Mouse (Mus musculus) CH12.LX (cell line): ENCODE measurements around the gene Nubpl. TPM values are rescaled to one million over a fixed set of nuclear protein-coding genes. Genes with fewer than 3 reads are reported as not detected.

Experiments
- DNase-seq: peaks from one replicate; pipeline ENCODE4 v3.0.0-alpha.2; 2013; ENCODE audit errors: extremely low read depth
- H3K27ac ChIP-seq: 2 replicates; pipeline ENCODE4 v1.5.1; 2012; ENCODE audit warnings: low read depth, mild to moderate bottlenecking, control low read depth, moderate library complexity; ENCODE audit not compliant: insufficient read depth
- H3K27me3 ChIP-seq: replicated peaks from 2 replicates; pipeline ENCODE3; 2012; ENCODE audit warnings: inconsistent platforms
- H3K36me3 ChIP-seq, 2 experiments: replicated peaks in 1 of 2; 2 replicates each; pipeline versions ENCODE3 to v1.6.1; 2012; ENCODE audit warnings: inconsistent platforms in 1 of 2, low read length in 1 of 2, mild to moderate bottlenecking in 1 of 2, mixed read lengths in 1 of 2, moderate library complexity in 1 of 2; ENCODE audit not compliant: control insufficient read depth in 1 of 2, insufficient read depth in 1 of 2
- H3K4me1 ChIP-seq, 2 experiments: 2 replicates each; pipeline ENCODE4 v1.6.1; 2012; ENCODE audit warnings: inconsistent platforms in 1 of 2, moderate library complexity in 1 of 2; ENCODE audit not compliant: insufficient read depth in 2 of 2, control insufficient read depth in 1 of 2
- H3K4me2 ChIP-seq: 2 replicates; pipeline ENCODE4 v1.6.1; 2012; ENCODE audit warnings: low read depth, mild to moderate bottlenecking, control low read depth; ENCODE audit not compliant: poor library complexity, insufficient read depth, severe bottlenecking
- H3K4me3 ChIP-seq, 3 experiments: fragments of 150-350 bp in 1 of 3; sonication (generic) in 1 of 3; replicated peaks in 1 of 3; 2 replicates each; pipeline versions ENCODE3 to v1.5.1; 2011 to 2012; ENCODE audit warnings: low read depth in 2 of 3, low read length in 2 of 3, mild to moderate bottlenecking in 2 of 3, moderate library complexity in 2 of 3, control low read depth in 1 of 3, improper control_type of control experiment in 1 of 3, inconsistent platforms in 1 of 3, mixed read lengths in 1 of 3; ENCODE audit not compliant: poor library complexity in 1 of 3
- H3K79me2 ChIP-seq: replicated peaks from 2 replicates; pipeline ENCODE4 v1.6.1; 2012; ENCODE audit warnings: mild to moderate bottlenecking, moderate library complexity; ENCODE audit not compliant: control insufficient read depth, poor library complexity, insufficient read depth, severe bottlenecking; ENCODE audit errors: extremely low read depth
- H3K9ac ChIP-seq: 2 replicates; pipeline ENCODE4 v1.6.1; 2012; ENCODE audit warnings: low read depth, mild to moderate bottlenecking, control low read depth, moderate library complexity; ENCODE audit not compliant: insufficient read depth
- H3K9me3 ChIP-seq: replicated peaks from 2 replicates; pipeline ENCODE3; 2012; ENCODE audit warnings: low read length, inconsistent platforms, mixed read lengths
- CHD2 ChIP-seq: IDR thresholded peaks from 2 replicates; pipeline ENCODE4 v1.6.1; 2011; ENCODE audit warnings: low read length, improper control_type of control experiment
- CTCF ChIP-seq, 2 experiments: IDR thresholded peaks in 1 of 2; conservative IDR thresholded peaks in 1 of 2; 2 replicates each; pipeline ENCODE4 v1.5.1; 2011 to 2012; ENCODE audit warnings: low read depth in 2 of 2, low read length in 2 of 2, improper control_type of control experiment in 1 of 2, inconsistent platforms in 1 of 2, mild to moderate bottlenecking in 1 of 2, moderate library complexity in 1 of 2
- E2F4 ChIP-seq: IDR thresholded peaks from 2 replicates; pipeline ENCODE4 v1.6.1; 2011; ENCODE audit warnings: low read depth, low read length, improper control_type of control experiment; ENCODE audit not compliant: insufficient replicate concordance
- EP300 ChIP-seq: IDR thresholded peaks from 2 replicates; pipeline ENCODE4 v1.6.1; 2011; ENCODE audit warnings: low read length, improper control_type of control experiment
- GABPA ChIP-seq: IDR thresholded peaks from 2 replicates; pipeline ENCODE4 v1.6.1; 2012; ENCODE audit warnings: low read depth, low read length, improper control_type of control experiment, inconsistent platforms; ENCODE audit not compliant: insufficient replicate concordance
- IRF4 ChIP-seq: IDR thresholded peaks from 2 replicates; pipeline ENCODE4 v1.6.1; 2014; ENCODE audit warnings: low read depth, mild to moderate bottlenecking, inconsistent platforms, low read length, improper control_type of control experiment
- JUN ChIP-seq: IDR thresholded peaks from 2 replicates; pipeline ENCODE4 v1.6.1; 2011; ENCODE audit warnings: low read depth, mild to moderate bottlenecking, low read length, improper control_type of control experiment, moderate library complexity; ENCODE audit not compliant: insufficient read depth
- MAFK ChIP-seq: IDR thresholded peaks from 2 replicates; pipeline ENCODE4 v1.6.1; 2011; ENCODE audit warnings: low read length, improper control_type of control experiment; ENCODE audit not compliant: insufficient replicate concordance
- MAZ ChIP-seq: IDR thresholded peaks from 2 replicates; pipeline ENCODE4 v1.6.1; 2012; ENCODE audit warnings: low read depth, mild to moderate bottlenecking, inconsistent platforms, low read length, improper control_type of control experiment, moderate library complexity
- MXI1 ChIP-seq: IDR thresholded peaks from 2 replicates; pipeline ENCODE4 v1.6.1; 2011; ENCODE audit warnings: mild to moderate bottlenecking, low read depth, low read length, improper control_type of control experiment
- MYC ChIP-seq: IDR thresholded peaks from 2 replicates; pipeline ENCODE4 v1.6.1; 2011; ENCODE audit warnings: low read depth, mild to moderate bottlenecking, improper control_type of control experiment, low read length
- NELFE ChIP-seq: IDR thresholded peaks from 2 replicates; pipeline ENCODE4 v1.6.1; 2011; ENCODE audit warnings: low read depth, low read length, improper control_type of control experiment
- NRF1 ChIP-seq: IDR thresholded peaks from 2 replicates; pipeline ENCODE4 v1.6.1; 2014; ENCODE audit warnings: low read depth, mild to moderate bottlenecking, inconsistent platforms, low read length, improper control_type of control experiment, moderate library complexity
- PAX5 ChIP-seq: IDR thresholded peaks from 2 replicates; pipeline ENCODE4 v1.6.1; 2012; ENCODE audit warnings: low read length, inconsistent platforms, mixed read lengths
- POLR2A ChIP-seq: IDR thresholded peaks from 2 replicates; pipeline ENCODE4 v1.6.1; 2011; ENCODE audit warnings: low read depth, mild to moderate bottlenecking, improper control_type of control experiment, low read length
- POLR2AphosphoS2 ChIP-seq: IDR thresholded peaks from 2 replicates; pipeline ENCODE4 v1.6.1; 2011; ENCODE audit warnings: low read depth, low read length, improper control_type of control experiment
- RAD21 ChIP-seq: IDR thresholded peaks from 2 replicates; pipeline ENCODE4 v1.6.1; 2011; ENCODE audit warnings: low read depth, mild to moderate bottlenecking, low read length, improper control_type of control experiment, moderate library complexity
- RCOR1 ChIP-seq: conservative IDR thresholded peaks from 2 replicates; pipeline ENCODE4 v1.6.1; 2012; ENCODE audit warnings: low read depth, mild to moderate bottlenecking, inconsistent platforms, low read length, improper control_type of control experiment
- SMC3 ChIP-seq: IDR thresholded peaks from 2 replicates; pipeline ENCODE4 v1.6.1; 2011; ENCODE audit warnings: low read depth, low read length, improper control_type of control experiment
- TBP ChIP-seq: conservative IDR thresholded peaks from 2 replicates; pipeline ENCODE4 v1.6.1; 2011; ENCODE audit warnings: low read depth, low read length, improper control_type of control experiment
- UBTF ChIP-seq: IDR thresholded peaks from 2 replicates; pipeline ENCODE4 v1.6.1; 2012; ENCODE audit warnings: low read depth, mild to moderate bottlenecking, inconsistent platforms, low read length, improper control_type of control experiment, moderate library complexity
- USF2 ChIP-seq: conservative IDR thresholded peaks from 2 replicates; pipeline ENCODE4 v1.6.1; 2011; ENCODE audit warnings: low read depth, low read length, improper control_type of control experiment
- ZMIZ1 ChIP-seq: IDR thresholded peaks from 2 replicates; pipeline ENCODE4 v1.6.1; 2012; ENCODE audit warnings: low read depth, mild to moderate bottlenecking, inconsistent platforms, low read length, improper control_type of control experiment
- ZNF384 ChIP-seq: IDR thresholded peaks from 2 replicates; pipeline ENCODE4 v1.6.1; 2012; ENCODE audit warnings: low read depth, low read length, improper control_type of control experiment, inconsistent platforms
- dilution Hi-C: fragments of 300-500 bp; cut with MboI; formaldehyde crosslinking; loops from 2 replicates; pipeline ENCODE4 v1.14.3; 2020; ENCODE audit warnings: low sequenced_read_pairs; ENCODE audit not compliant: extremely low pct_unique_long_range_greater_than_20kb, extremely low pct_ligation_motif_present
- in situ Hi-C: fragments of 300-500 bp; cut with MboI; formaldehyde crosslinking; loops from 3 replicates; pipeline ENCODE4 v1.14.3; 2019; ENCODE audit warnings: low sequenced_read_pairs, low pct_ligation_motif_present, low pct_unique_long_range_greater_than_20kb, mixed read lengths
- polyA plus RNA-seq: library from polyadenylated mRNA; unstranded; fragments of >175 nt; gene quantifications from 2 replicates; pipeline ENCODE4 v1.2.1, GENCODE M21; 2012; ENCODE audit warnings: low read depth; ENCODE audit not compliant: insufficient read length
- total RNA-seq, 2 experiments: library from RNA; depleted of rRNA; stranded (reverse); fragments of 300-350 nt in 1 of 2; fragments of >200 nt in 1 of 2; gene quantifications; 2 replicates each; pipeline ENCODE4 v1.2.3; 2012 to 2014

The Nubpl gene
- total and polyA plus RNA-seq, 3 experiments: 9.5 to 11.8 (median 11.1) TPM

DNA sequence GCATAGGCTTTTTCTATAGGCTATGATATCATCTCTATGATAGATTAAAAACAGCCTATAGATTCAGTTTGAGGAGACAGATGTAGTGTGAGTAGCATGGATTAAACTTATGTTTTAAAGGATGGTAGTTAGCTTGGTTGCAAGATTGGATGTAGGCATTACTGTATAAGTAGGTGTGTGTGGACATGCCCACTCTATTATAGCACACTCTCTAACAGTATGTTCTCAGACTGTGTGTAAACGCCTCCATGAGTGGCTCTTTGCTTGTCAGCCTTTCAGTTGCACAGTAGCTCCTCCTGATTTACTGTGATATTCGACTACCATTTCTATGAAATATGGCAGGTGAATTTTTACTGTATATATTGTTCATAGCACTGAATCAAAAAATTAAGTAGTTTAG, 205.4 kb downstream of the Nubpl start:
- dilution Hi-C loops: no loop called here
- Histone ChIP-seq H3K79me2 (no peaks in the 10 kb centered on the region), H3K9ac (no peak overlapping the region), H3K4me3 (no peak overlapping the region), H3K4me2 (no peak overlapping the region), H3K9me3 (no peaks in the 10 kb centered on the region), H3K4me1 (peaks cover 3 to 15% of the 10 kb centered on the region in 2 experiments), H3K27me3 (no peaks in the 10 kb centered on the region), H3K36me3 (peaks cover 0 to 13% of the 10 kb centered on the region in 2 experiments), H3K27ac (no peak overlapping the region)
- in situ Hi-C loops: no loop called here
- TF ChIP-seq CTCF (conservative IDR thresholded peaks at IDR 0.05 in 1 of 2, IDR thresholded peaks at IDR 0.05 in 1 of 2; ENCODE audit: low read depth in 2 of 2, low read length in 2 of 2) (no peak), RAD21 (no peak), IRF4 (no peak), PAX5 (no peak), NRF1 (no peak), RCOR1 (no peak), POLR2AphosphoS2 (no peak), GABPA (no peak), ZMIZ1 (no peak), MYC (no peak), CHD2 (no peak), POLR2A (no peak), SMC3 (no peak), ZNF384 (no peak)
- DNase-seq: no peak

GRCm38 (mm10) chr12:52306348-52306747, 208.8 kb downstream of the Nubpl start:
- dilution Hi-C loops: no loop called here
- TF ChIP-seq MYC: no peak
- no peak for TF ChIP-seq NELFE
- no peak for TF ChIP-seq JUN
- no peak for TF ChIP-seq NRF1
- TF ChIP-seq CHD2: no peak
- TF ChIP-seq MAFK: no peak
- no peak for TF ChIP-seq POLR2AphosphoS2
- no peak for TF ChIP-seq USF2
- TF ChIP-seq TBP: no peak
- TF ChIP-seq EP300: no peak
- TF ChIP-seq RCOR1: no peak
- TF ChIP-seq E2F4: no peak
- no peak for TF ChIP-seq MXI1
- TF ChIP-seq PAX5: no peak
- no peak for TF ChIP-seq UBTF
- no peak for TF ChIP-seq MAZ
- peaks cover 0 to 19% of the 10 kb centered on the region in 2 experiments for H3K36me3 ChIP-seq
- H3K27me3 ChIP-seq: no peaks in the 10 kb centered on the region
- H3K79me2 ChIP-seq: no peaks in the 10 kb centered on the region
- in situ Hi-C loops: no loop called here
- H3K27ac ChIP-seq: no peak overlapping the region
- H3K4me2 ChIP-seq: no peak overlapping the region
- no peak overlapping the region for H3K4me3 ChIP-seq
- no peaks in the 10 kb centered on the region for H3K4me1 ChIP-seq
- no peaks in the 10 kb centered on the region for H3K9me3 ChIP-seq
- DNase-seq: no peak
- no peak overlapping the region for H3K9ac ChIP-seq
